Mouse (Mus musculus): ENCODE measurements around the gene Zfp791. TPM values are rescaled to one million over a fixed set of nuclear protein-coding genes. Genes with fewer than 3 reads are reported as not detected.

The Zfp791 gene
- polyA plus RNA-seq, 1 experiment from 2014 or later: 0.80 TPM

GRCm38 (mm10) chr8:85074617-85075016 is 48.3 kb downstream of the Zfp791 start:
- Histone ChIP-seq H3K9ac (ENCODE audit: low read length) (no peak overlapping the region), H3K4me1 (ENCODE audit: control insufficient read depth in 2 of 2, insufficient read depth in 2 of 2, low read length in 2 of 2) (peaks cover 5 to 16% of the 10 kb centered on the region in 2 experiments), H3K36me3 (ENCODE audit: control insufficient read depth, insufficient read depth, low read length) (peaks cover 54% of the 10 kb centered on the region), H3K4me2 (ENCODE audit: low read length) (no peak overlapping the region), H3K9me3 (ENCODE audit: control insufficient read depth, low read length) (no peaks in the 10 kb centered on the region), H3K27ac (replicated peaks in 1 of 2; ENCODE audit: control insufficient read depth in 1 of 2, insufficient read depth in 1 of 2, low read depth in 2 of 2, low read length in 2 of 2) (no peak overlapping the region), H3K4me3 (ENCODE audit: control insufficient read depth in 1 of 2, insufficient read depth in 1 of 2, low read depth in 1 of 2, low read length in 2 of 2) (no peak overlapping the region), H3K27me3 (ENCODE audit: control insufficient read depth, insufficient read depth, low read length) (no peaks in the 10 kb centered on the region)
- ATAC-seq (ENCODE audit: insufficient number of reproducible peaks, insufficient read depth, low FRiP score, low read depth): no peak
- WGBS: 84% methylated on average over 10 of the region's 10 CpGs

GRCm38 (mm10) chr8:85074167-85074566 is 48.7 kb downstream of the Zfp791 start:
- no peak overlapping the region for H3K4me2 ChIP-seq (ENCODE audit: low read length)
- peaks cover 5 to 15% of the 10 kb centered on the region in 2 experiments for H3K4me1 ChIP-seq (ENCODE audit: control insufficient read depth in 2 of 2, insufficient read depth in 2 of 2, low read length in 2 of 2)
- no peaks in the 10 kb centered on the region for H3K9me3 ChIP-seq (ENCODE audit: control insufficient read depth, low read length)
- H3K9ac ChIP-seq (ENCODE audit: low read length): no peak overlapping the region
- 86% methylated on average over 10 of the region's 10 CpGs for WGBS
- ATAC-seq (ENCODE audit: insufficient number of reproducible peaks, insufficient read depth, low FRiP score, low read depth): no peak
- no peak overlapping the region for H3K4me3 ChIP-seq (ENCODE audit: control insufficient read depth in 1 of 2, insufficient read depth in 1 of 2, low read depth in 1 of 2, low read length in 2 of 2)
- no peak overlapping the region for H3K27ac ChIP-seq (replicated peaks in 1 of 2; ENCODE audit: control insufficient read depth in 1 of 2, insufficient read depth in 1 of 2, low read depth in 2 of 2, low read length in 2 of 2)
- H3K36me3 ChIP-seq (ENCODE audit: control insufficient read depth, insufficient read depth, low read length): peaks cover 54% of the 10 kb centered on the region
- no peaks in the 10 kb centered on the region for H3K27me3 ChIP-seq (ENCODE audit: control insufficient read depth, insufficient read depth, low read length)

GRCm38 (mm10) chr8:85073041-85073612 is 49.8 kb downstream of the Zfp791 start:
- WGBS: 83% methylated on average over 15 of the region's 15 CpGs
- H3K4me2 ChIP-seq (ENCODE audit: low read length): no peak overlapping the region
- ATAC-seq (ENCODE audit: insufficient number of reproducible peaks, insufficient read depth, low FRiP score, low read depth): no peak

GRCm38 (mm10) chr8:85072364-85072929 is 50.4 kb downstream of the Zfp791 start:
- Histone ChIP-seq H3K4me2 (ENCODE audit: low read length) (peak overlapping the region; percentile 86), H3K27me3 (ENCODE audit: control insufficient read depth, insufficient read depth, low read length) (no peaks in the 10 kb centered on the region)
- ATAC-seq (ENCODE audit: insufficient number of reproducible peaks, insufficient read depth, low FRiP score, low read depth): no peak

More at GRCm38 (mm10) chr8:85073041-85073612, 49.8 kb downstream of the Zfp791 start:
- Histone ChIP-seq H3K4me3 (ENCODE audit: control insufficient read depth in 1 of 2, insufficient read depth in 1 of 2, low read depth in 1 of 2, low read length in 2 of 2) (no peak overlapping the region), H3K36me3 (ENCODE audit: control insufficient read depth, insufficient read depth, low read length) (peaks cover 44% of the 10 kb centered on the region), H3K9ac (ENCODE audit: low read length) (no peak overlapping the region), H3K9me3 (ENCODE audit: control insufficient read depth, low read length) (no peaks in the 10 kb centered on the region), H3K27ac (replicated peaks in 1 of 2; ENCODE audit: control insufficient read depth in 1 of 2, insufficient read depth in 1 of 2, low read depth in 2 of 2, low read length in 2 of 2) (no peak overlapping the region), H3K4me1 (ENCODE audit: control insufficient read depth in 2 of 2, insufficient read depth in 2 of 2, low read length in 2 of 2) (peaks cover 5 to 8% of the 10 kb centered on the region in 2 experiments), H3K27me3 (ENCODE audit: control insufficient read depth, insufficient read depth, low read length) (no peaks in the 10 kb centered on the region)

GRCm38 (mm10) chr8:85071514-85072281 is 51.2 kb downstream of the Zfp791 start, which contains the start of gene Dhps:
Dhps (plus strand) TSS chr8:85071757.
- H3K27me3 ChIP-seq (ENCODE audit: control insufficient read depth, insufficient read depth, low read length): no peaks in the 10 kb centered on the region
- WGBS: under 1% methylated on average over 65 of the region's 68 CpGs
- peak within 1 kb of the TSS; percentile 90 to 93 for H3K27ac ChIP-seq (replicated peaks in 1 of 2; ENCODE audit: control insufficient read depth in 1 of 2, insufficient read depth in 1 of 2, low read depth in 2 of 2, low read length in 2 of 2)
- H3K4me2 ChIP-seq (ENCODE audit: low read length): peak within 1 kb of the TSS; percentile 86
- peaks cover 5 to 8% of the 10 kb centered on the region in 2 experiments for H3K4me1 ChIP-seq (ENCODE audit: control insufficient read depth in 2 of 2, insufficient read depth in 2 of 2, low read length in 2 of 2)
- H3K4me3 ChIP-seq (ENCODE audit: control insufficient read depth in 1 of 2, insufficient read depth in 1 of 2, low read depth in 1 of 2, low read length in 2 of 2): peak within 1 kb of the TSS; percentile 95
- H3K36me3 ChIP-seq (ENCODE audit: control insufficient read depth, insufficient read depth, low read length): peaks cover 39% of the 10 kb centered on the region
- H3K9me3 ChIP-seq (ENCODE audit: control insufficient read depth, low read length): no peaks in the 10 kb centered on the region
- H3K9ac ChIP-seq (ENCODE audit: low read length): peak within 1 kb of the TSS; percentile 92
- peak; percentile 82 for ATAC-seq (ENCODE audit: insufficient number of reproducible peaks, insufficient read depth, low FRiP score, low read depth)

More at GRCm38 (mm10) chr8:85072364-85072929, 50.4 kb downstream of the Zfp791 start:
- whole genome bisulfite sequencing: 31% methylated on average over 9 of the region's 9 CpGs
- H3K27ac ChIP-seq (replicated peaks in 1 of 2; ENCODE audit: control insufficient read depth in 1 of 2, insufficient read depth in 1 of 2, low read depth in 2 of 2, low read length in 2 of 2): peak overlapping the region; percentile 36 to 90; a peak in 3 of 4 replicates
- peak overlapping the region; percentile 92 for H3K9ac ChIP-seq (ENCODE audit: low read length)
- H3K36me3 ChIP-seq (ENCODE audit: control insufficient read depth, insufficient read depth, low read length): peaks cover 39% of the 10 kb centered on the region
- H3K4me3 ChIP-seq (ENCODE audit: control insufficient read depth in 1 of 2, insufficient read depth in 1 of 2, low read depth in 1 of 2, low read length in 2 of 2): peak overlapping the region; percentile 95
- H3K9me3 ChIP-seq (ENCODE audit: control insufficient read depth, low read length): no peaks in the 10 kb centered on the region
- peaks cover 5 to 8% of the 10 kb centered on the region in 2 experiments for H3K4me1 ChIP-seq (ENCODE audit: control insufficient read depth in 2 of 2, insufficient read depth in 2 of 2, low read length in 2 of 2)

- Histone ChIP-seq H3K4me2 (ENCODE audit: low read length) (peak overlapping the region; percentile 86), H3K27me3 (ENCODE audit: control insufficient read depth, insufficient read depth, low read length) (no peaks in the 10 kb centered on the region), H3K27ac (replicated peaks in 1 of 2; ENCODE audit: control insufficient read depth in 1 of 2, insufficient read depth in 1 of 2, low read depth in 2 of 2, low read length in 2 of 2) (peak overlapping the region; percentile 25 to 90; a peak in 3 of 4 replicates), H3K4me1 (ENCODE audit: control insufficient read depth in 2 of 2, insufficient read depth in 2 of 2, low read length in 2 of 2) (peaks cover 5 to 8% of the 10 kb centered on the region in 2 experiments), H3K36me3 (ENCODE audit: control insufficient read depth, insufficient read depth, low read length) (peaks cover 39% of the 10 kb centered on the region), H3K9me3 (ENCODE audit: control insufficient read depth, low read length) (no peaks in the 10 kb centered on the region), H3K4me3 (ENCODE audit: control insufficient read depth in 1 of 2, insufficient read depth in 1 of 2, low read depth in 1 of 2, low read length in 2 of 2) (peak overlapping the region in 1 of 2 experiments; percentile 95; a peak in 3 of 4 replicates), H3K9ac (ENCODE audit: low read length) (0 out of 2 replicates have a peak overlapping the region, but pooled peaks have one; percentile 92)
- WGBS: 84% methylated on average over 5 of the region's 5 CpGs
- ATAC-seq (ENCODE audit: insufficient number of reproducible peaks, insufficient read depth, low FRiP score, low read depth): no peak
These were observed 51.9 kb downstream of the Zfp791 start for GRCm38 (mm10) chr8:85071041-85071440.

- Histone ChIP-seq H3K36me3 (ENCODE audit: control insufficient read depth, insufficient read depth, low read length) (peaks cover 16% of the 10 kb centered on the region), H3K9me3 (ENCODE audit: control insufficient read depth, low read length) (no peaks in the 10 kb centered on the region), H3K4me2 (ENCODE audit: low read length) (no peak within 1 kb of the TSS), H3K27me3 (ENCODE audit: control insufficient read depth, insufficient read depth, low read length) (no peaks in the 10 kb centered on the region), H3K27ac (replicated peaks in 1 of 2; ENCODE audit: control insufficient read depth in 1 of 2, insufficient read depth in 1 of 2, low read depth in 2 of 2, low read length in 2 of 2) (no peak within 1 kb of the TSS), H3K9ac (ENCODE audit: low read length) (no peak within 1 kb of the TSS), H3K4me1 (ENCODE audit: control insufficient read depth in 2 of 2, insufficient read depth in 2 of 2, low read length in 2 of 2) (peaks cover 5 to 8% of the 10 kb centered on the region in 2 experiments), H3K4me3 (ENCODE audit: control insufficient read depth in 1 of 2, insufficient read depth in 1 of 2, low read depth in 1 of 2, low read length in 2 of 2) (no peak within 1 kb of the TSS)
- no peak for ATAC-seq (ENCODE audit: insufficient number of reproducible peaks, insufficient read depth, low FRiP score, low read depth)
These were observed 54.9 kb downstream of the Zfp791 start, which contains the start of gene Gm5741 for GRCm38 (mm10) chr8:85067982-85068381. Gm5741 (minus strand) TSS chr8:85067982.

Measured in heart, embryonic 14.5 days (tissue).